Mouse (Mus musculus) G1E (cell line): Measurements from ENCODE around the gene Rwdd2a.
"Not testable (repeated sequence)": the region's sequence is repeated elsewhere in the genome, so short reads cannot be mapped to it uniquely, and the experiment has no call there.

Source experiments
- CTCF ChIP-seq: IDR thresholded peaks from 2 replicates; pipeline ENCODE4 v1.5.1; 2012; ENCODE audit warnings: low read depth, low read length, inconsistent platforms, mixed read lengths
- POLR2AphosphoS5 ChIP-seq: IDR thresholded peaks from 2 replicates; pipeline ENCODE4 v1.6.1; 2012; ENCODE audit warnings: low read depth, low read length, inconsistent platforms; ENCODE audit not compliant: insufficient replicate concordance

DNA sequence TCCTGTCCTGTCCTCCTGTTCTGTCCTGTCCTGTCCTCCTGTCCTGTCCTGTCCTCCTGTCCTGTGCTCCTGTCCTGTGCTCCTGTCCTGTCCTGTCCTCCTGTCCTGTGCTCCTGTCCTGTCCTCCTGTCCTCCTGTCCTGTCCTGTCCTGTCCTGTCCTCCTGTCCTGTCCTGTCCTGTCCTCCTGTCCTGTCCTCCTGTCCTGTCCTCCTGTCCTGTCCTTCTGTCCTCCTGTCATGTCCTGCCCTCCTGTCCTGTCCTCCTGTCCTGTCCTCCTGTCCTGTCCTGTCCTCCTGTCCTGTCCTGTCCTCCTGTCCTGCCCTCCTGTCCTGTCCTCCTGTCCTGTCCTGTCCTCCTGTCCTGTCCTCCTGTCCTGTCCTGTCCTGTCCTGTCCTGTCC is 25.2 kb downstream of the Rwdd2a start:
- not testable (repeated sequence) for TF ChIP-seq CTCF, POLR2AphosphoS5
